Mouse (Mus musculus) CH12.LX (cell line): Measurements from ENCODE around the gene Pgam2.

Source experiments
- CTCF ChIP-seq, 2 experiments: IDR thresholded peaks in 1 of 2; conservative IDR thresholded peaks in 1 of 2; 2 replicates each; pipeline ENCODE4 v1.5.1; 2011 to 2012; ENCODE audit warnings: low read depth in 2 of 2, low read length in 2 of 2, improper control_type of control experiment in 1 of 2, inconsistent platforms in 1 of 2, mild to moderate bottlenecking in 1 of 2, moderate library complexity in 1 of 2
- E2F4 ChIP-seq: IDR thresholded peaks from 2 replicates; pipeline ENCODE4 v1.6.1; 2011; ENCODE audit warnings: low read depth, low read length, improper control_type of control experiment; ENCODE audit not compliant: insufficient replicate concordance
- EP300 ChIP-seq: IDR thresholded peaks from 2 replicates; pipeline ENCODE4 v1.6.1; 2011; ENCODE audit warnings: low read length, improper control_type of control experiment
- JUN ChIP-seq: IDR thresholded peaks from 2 replicates; pipeline ENCODE4 v1.6.1; 2011; ENCODE audit warnings: low read depth, mild to moderate bottlenecking, low read length, improper control_type of control experiment, moderate library complexity; ENCODE audit not compliant: insufficient read depth
- MAFK ChIP-seq: IDR thresholded peaks from 2 replicates; pipeline ENCODE4 v1.6.1; 2011; ENCODE audit warnings: low read length, improper control_type of control experiment; ENCODE audit not compliant: insufficient replicate concordance
- MAX ChIP-seq: IDR thresholded peaks from 2 replicates; pipeline ENCODE4 v1.6.1; 2011; ENCODE audit warnings: low read length, improper control_type of control experiment
- MAZ ChIP-seq: IDR thresholded peaks from 2 replicates; pipeline ENCODE4 v1.6.1; 2012; ENCODE audit warnings: low read depth, mild to moderate bottlenecking, inconsistent platforms, low read length, improper control_type of control experiment, moderate library complexity
- POLR2A ChIP-seq: IDR thresholded peaks from 2 replicates; pipeline ENCODE4 v1.6.1; 2011; ENCODE audit warnings: low read depth, mild to moderate bottlenecking, improper control_type of control experiment, low read length
- POLR2AphosphoS2 ChIP-seq: IDR thresholded peaks from 2 replicates; pipeline ENCODE4 v1.6.1; 2011; ENCODE audit warnings: low read depth, low read length, improper control_type of control experiment
- SIN3A ChIP-seq: IDR thresholded peaks from 2 replicates; pipeline ENCODE4 v1.6.1; 2012; ENCODE audit warnings: low read length, improper control_type of control experiment, inconsistent platforms
- ZC3H11A ChIP-seq: IDR thresholded peaks from 2 replicates; pipeline ENCODE4 v1.6.1; 2012; ENCODE audit warnings: low read depth, mild to moderate bottlenecking, inconsistent platforms, low read length, improper control_type of control experiment

DNA sequence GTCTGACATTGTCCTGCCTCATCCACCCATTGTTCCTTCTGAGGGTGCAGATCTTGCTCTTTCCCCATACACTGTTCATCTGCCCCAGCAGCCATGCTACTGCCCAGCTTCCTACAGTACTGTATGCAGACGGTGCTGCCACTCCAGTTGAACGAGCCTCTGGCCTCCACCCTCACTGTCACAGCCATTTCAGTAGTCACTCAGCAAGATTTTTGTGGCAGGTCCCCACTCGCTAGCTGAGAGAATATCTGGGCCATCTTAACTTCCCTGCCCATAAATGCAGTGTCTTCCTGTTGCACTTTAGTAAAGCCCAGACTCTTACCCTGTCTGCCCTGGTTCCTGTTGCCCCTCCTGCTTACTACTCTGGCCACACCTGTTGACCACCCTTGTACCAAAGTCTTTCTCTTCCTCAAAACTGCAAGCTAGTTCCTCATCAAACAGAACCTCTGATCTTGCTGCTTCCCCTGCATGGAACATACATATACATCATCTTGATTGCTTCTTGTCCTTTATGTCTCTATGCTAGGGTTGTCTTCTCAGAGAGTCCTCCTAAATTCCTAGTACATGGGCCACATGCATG lies 13.7 kb downstream of the Pgam2 start:
- TF ChIP-seq POLR2A: no peak
- TF ChIP-seq CTCF (conservative IDR thresholded peaks at IDR 0.05 in 1 of 2, IDR thresholded peaks at IDR 0.05 in 1 of 2; ENCODE audit: low read depth in 2 of 2, low read length in 2 of 2): no peak
- TF ChIP-seq ZC3H11A: no peak
- TF ChIP-seq MAX: no peak
- no peak for TF ChIP-seq MAZ
- no peak for TF ChIP-seq JUN
- TF ChIP-seq EP300: no peak
- TF ChIP-seq MAFK: no peak
- no peak for TF ChIP-seq POLR2AphosphoS2
- TF ChIP-seq SIN3A: no peak; the same call in 1 of the 2 replicates
- no peak for TF ChIP-seq E2F4
